Mouse (Mus musculus): Measurements from ENCODE around the gene Cers5. TPM values are rescaled to one million over a fixed set of nuclear protein-coding genes. Genes with fewer than 3 reads are reported as not detected.

Cers5 gene
- polyA plus RNA-seq (2021; fragmentation: Nextera tagmentation) = 38.5 and 47.9 TPM in 2 replicates
- long read RNA-seq, experiment 1, transcript Cers5-202 (11 exons, 2,775 nt) = major isoform, 153 of 246 reads
- long read RNA-seq, experiment 1, transcript Cers5-201 (10 exons, 2,096 nt) = minor isoform, 15 of 246 reads
- long read RNA-seq, experiment 1, partial matches to known transcripts = 9 of 246 reads
- long read RNA-seq, experiment 1, other reads (novel, unspliced or antisense) = 69 of 246 reads
- long read RNA-seq, experiment 2, transcript Cers5-201 (10 exons, 2,096 nt) = minor isoform, 5 of 70 reads
- long read RNA-seq, experiment 2, transcript Cers5-202 (11 exons, 2,775 nt) = major isoform, 42 of 70 reads
- long read RNA-seq, experiment 2, partial matches to known transcripts = 5 of 70 reads
- long read RNA-seq, experiment 2, other reads (novel, unspliced or antisense) = 18 of 70 reads

GRCm38 (mm10) chr15:99772881-99772924 is at the start of gene Cers5:
Gene Cers5, minus strand, starts transcription at chr15:99772885.

GRCm38 (mm10) chr15:99725341-99726155 is 47.1 kb downstream of the Cers5 start, which contains the start of gene Cox14:
Gene Cox14, plus strand, starts transcription at chr15:99725618.

GRCm38 (mm10) chr15:99717386-99718334 is 55.0 kb downstream of the Cers5 start, which contains the start of gene Gpd1:
Gene Gpd1, plus strand, starts transcription at chr15:99717515.

GRCm38 (mm10) chr15:99705440-99706048 is 67.1 kb downstream of the Cers5 start, which contains the start of gene Gm17349:
Gene Gm17349, minus strand, starts transcription at chr15:99705490.

GRCm38 (mm10) chr15:99701999-99702900 is 70.4 kb downstream of the Cers5 start, which contains the start of gene Smarcd1:
Gene Smarcd1, plus strand, starts transcription at chr15:99702129.

Other genes starting within 250 kb of the Cers5 start
- 202 and 292 TPM in 2 replicates for gene Faim2, start 244.7 kb downstream of the Cers5 start, polyA plus RNA-seq (2021; fragmentation: Nextera tagmentation)
- 0.10 and 0.23 TPM in 2 replicates for gene Aqp2, start 193.8 kb downstream of the Cers5 start, polyA plus RNA-seq (2021; fragmentation: Nextera tagmentation)
- 0.34 and 0.84 TPM in 2 replicates for gene Aqp5, start 182.1 kb downstream of the Cers5 start, polyA plus RNA-seq (2021; fragmentation: Nextera tagmentation)
- 0.44 TPM in 1 of 2 replicates, not detected in the other for gene Aqp6, start 171.5 kb downstream of the Cers5 start, polyA plus RNA-seq (2021; fragmentation: Nextera tagmentation)
- 5.6 and 6.7 TPM in 2 replicates for gene Racgap1, start 121.2 kb downstream of the Cers5 start, polyA plus RNA-seq (2021; fragmentation: Nextera tagmentation)
- 4.1 and 19.7 TPM in 2 replicates for gene Asic1, start 102.5 kb downstream of the Cers5 start, polyA plus RNA-seq (2021; fragmentation: Nextera tagmentation)
- gene Smarcd1, start 70.8 kb downstream of the Cers5 start, polyA plus RNA-seq (2021; fragmentation: Nextera tagmentation) = 32.2 and 51.0 TPM in 2 replicates
- gene Gm17349, start 67.4 kb downstream of the Cers5 start, polyA plus RNA-seq (2021; fragmentation: Nextera tagmentation) = not detected in 2 replicates
- 20.0 and 22.8 TPM in 2 replicates for gene Gpd1, start 55.4 kb downstream of the Cers5 start, polyA plus RNA-seq (2021; fragmentation: Nextera tagmentation)
- gene Cox14, start 47.3 kb downstream of the Cers5 start, polyA plus RNA-seq (2021; fragmentation: Nextera tagmentation) = 459 and 490 TPM in 2 replicates
- gene Lima1, start 102.6 kb upstream of the Cers5 start, polyA plus RNA-seq (2021; fragmentation: Nextera tagmentation) = 2.4 and 2.7 TPM in 2 replicates
- gene Fam186a, start 194.2 kb upstream of the Cers5 start, polyA plus RNA-seq (2021; fragmentation: Nextera tagmentation) = 0.05 TPM in 1 of 2 replicates, not detected in the other
- gene Larp4, start 197.2 kb upstream of the Cers5 start, polyA plus RNA-seq (2021; fragmentation: Nextera tagmentation) = 6.2 and 9.0 TPM in 2 replicates